Mouse (Mus musculus) C2C12 (cell line): ENCODE data around the gene Pard3.

Experiments
- CEBPB ChIP-seq: IDR thresholded peaks from one replicate; pipeline ENCODE4 v1.6.1; 2011; ENCODE audit warnings: low read depth, mild to moderate bottlenecking, control low read depth, moderate library complexity
- CTCF ChIP-seq: IDR thresholded peaks from one replicate; pipeline ENCODE4 v1.5.1; 2011; ENCODE audit not compliant: control insufficient read depth, insufficient read depth, insufficient read length
- FOSL1 ChIP-seq: IDR thresholded peaks from one replicate; pipeline ENCODE4 v1.8.0; 2011; ENCODE audit warnings: mild to moderate bottlenecking, low read length; ENCODE audit not compliant: poor library complexity, insufficient read depth, severe bottlenecking
- MYOD1 ChIP-seq: IDR thresholded peaks from one replicate; pipeline ENCODE4 v1.6.1; 2011; ENCODE audit warnings: low read depth; ENCODE audit not compliant: control insufficient read depth, insufficient read length
- MYOG ChIP-seq: IDR thresholded peaks from one replicate; pipeline ENCODE4 v1.6.1; 2011; ENCODE audit not compliant: control insufficient read depth, insufficient read length; ENCODE audit errors: extremely low read depth
- USF1 ChIP-seq: IDR thresholded peaks from one replicate; pipeline ENCODE4 v1.6.1; 2011; ENCODE audit warnings: low read depth, mild to moderate bottlenecking, control low read depth, moderate library complexity

DNA sequence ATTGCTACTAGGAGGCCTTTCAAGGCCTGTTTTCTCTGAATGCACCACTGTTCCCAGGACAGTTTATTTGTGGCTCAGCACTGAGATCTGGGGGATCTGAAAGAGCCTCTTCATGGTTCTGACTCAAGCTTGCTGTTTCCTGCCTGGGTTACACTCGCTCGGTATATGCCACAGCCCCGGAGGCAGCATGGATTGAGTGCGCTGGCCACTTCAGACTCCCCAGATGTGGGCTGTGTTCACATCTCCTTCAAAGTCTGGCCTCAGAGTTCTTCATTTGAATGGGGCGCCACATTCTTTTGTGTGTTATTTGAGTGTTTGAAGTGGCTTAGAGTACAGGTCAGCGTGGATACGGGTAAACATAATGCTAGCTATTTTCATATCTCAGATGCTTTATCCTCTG, 190.9 kb downstream of the Pard3 start:
- no peak for TF ChIP-seq CTCF
- no peak for TF ChIP-seq MYOD1
- no peak for TF ChIP-seq USF1
- no peak for TF ChIP-seq CEBPB
- no peak for TF ChIP-seq MYOG
- TF ChIP-seq FOSL1: no peak
